Mouse (Mus musculus): Measurements from ENCODE around the gene Agbl4. TPM values are rescaled to one million over a fixed set of nuclear protein-coding genes. Genes with fewer than 3 reads are reported as not detected.
A peak's percentile ranks its signal among the peaks of the same experiment; 100 is the strongest.

The Agbl4 gene
- polyA plus RNA-seq, 1 experiment from 2014 or later, result 0.47 TPM

- Histone ChIP-seq H3K4me1 (ENCODE audit: control insufficient read depth, insufficient read depth, low read length) (no peaks in the 10 kb centered on the region), H3K9me3 (ENCODE audit: control insufficient read depth, low read length) (no peaks in the 10 kb centered on the region), H3K4me2 (ENCODE audit: low read depth, severe bottlenecking) (no peak overlapping the region), H3K27ac (replicated peaks; ENCODE audit: low read depth, low read length) (no peak overlapping the region), H3K27me3 (ENCODE audit: control insufficient read depth, insufficient read depth, low read length) (no peaks in the 10 kb centered on the region), H3K4me3 (ENCODE audit: low read depth, low read length) (no peak overlapping the region), H3K36me3 (ENCODE audit: control insufficient read depth, insufficient read depth, low read length) (no peaks in the 10 kb centered on the region), H3K9ac (ENCODE audit: low read length) (no peak overlapping the region)
- DNase-seq (ENCODE audit: low spot score) (peak; percentile 24), ATAC-seq (ENCODE audit: insufficient number of reproducible peaks, low FRiP score, low TSS enrichment, low read depth) (0 out of 2 replicates have a peak, but pooled peaks have one; percentile 35)
- WGBS, result 63% methylated on average over 1 of the region's 1 CpGs
These were observed 96.9 kb downstream of the Agbl4 start for GRCm38 (mm10) chr4:110494371-110494770.

GRCm38 (mm10) chr4:110529804-110530203, 132.3 kb downstream of the Agbl4 start:
- H3K27ac ChIP-seq (replicated peaks; ENCODE audit: low read depth, low read length), result no peak overlapping the region
- H3K4me2 ChIP-seq (ENCODE audit: low read depth, severe bottlenecking), result no peak overlapping the region
- no peak for DNase-seq (ENCODE audit: low spot score)
- no peaks in the 10 kb centered on the region for H3K36me3 ChIP-seq (ENCODE audit: control insufficient read depth, insufficient read depth, low read length)
- 79% methylated on average over 4 of the region's 4 CpGs for WGBS
- H3K4me1 ChIP-seq (ENCODE audit: control insufficient read depth, insufficient read depth, low read length), result no peaks in the 10 kb centered on the region
- no peaks in the 10 kb centered on the region for H3K27me3 ChIP-seq (ENCODE audit: control insufficient read depth, insufficient read depth, low read length)
- ATAC-seq (ENCODE audit: insufficient number of reproducible peaks, low FRiP score, low TSS enrichment, low read depth), result no peak
- H3K4me3 ChIP-seq (ENCODE audit: low read depth, low read length), result no peak overlapping the region
- H3K9ac ChIP-seq (ENCODE audit: low read length), result no peak overlapping the region
- no peaks in the 10 kb centered on the region for H3K9me3 ChIP-seq (ENCODE audit: control insufficient read depth, low read length)

- DNase-seq (ENCODE audit: low spot score) (no peak), ATAC-seq (ENCODE audit: insufficient number of reproducible peaks, low FRiP score, low TSS enrichment, low read depth) (no peak)
- H3K4me3 ChIP-seq (ENCODE audit: low read depth, low read length), result no peak overlapping the region
- H3K9me3 ChIP-seq (ENCODE audit: control insufficient read depth, low read length), result no peaks in the 10 kb centered on the region
- no peak overlapping the region for H3K27ac ChIP-seq (replicated peaks; ENCODE audit: low read depth, low read length)
- no peaks in the 10 kb centered on the region for H3K36me3 ChIP-seq (ENCODE audit: control insufficient read depth, insufficient read depth, low read length)
- no peaks in the 10 kb centered on the region for H3K27me3 ChIP-seq (ENCODE audit: control insufficient read depth, insufficient read depth, low read length)
- no peak overlapping the region for H3K4me2 ChIP-seq (ENCODE audit: low read depth, severe bottlenecking)
- no peak overlapping the region for H3K9ac ChIP-seq (ENCODE audit: low read length)
- 67% methylated on average over 3 of the region's 3 CpGs for WGBS
- H3K4me1 ChIP-seq (ENCODE audit: control insufficient read depth, insufficient read depth, low read length), result no peaks in the 10 kb centered on the region
These were observed 151.8 kb downstream of the Agbl4 start for GRCm38 (mm10) chr4:110549223-110549622.

- Histone ChIP-seq H3K4me2 (ENCODE audit: low read depth, severe bottlenecking) (no peak overlapping the region), H3K27ac (replicated peaks; ENCODE audit: low read depth, low read length) (no peak overlapping the region), H3K36me3 (ENCODE audit: control insufficient read depth, insufficient read depth, low read length) (no peaks in the 10 kb centered on the region), H3K9me3 (ENCODE audit: control insufficient read depth, low read length) (no peaks in the 10 kb centered on the region), H3K27me3 (ENCODE audit: control insufficient read depth, insufficient read depth, low read length) (no peaks in the 10 kb centered on the region), H3K4me1 (ENCODE audit: control insufficient read depth, insufficient read depth, low read length) (no peaks in the 10 kb centered on the region), H3K9ac (ENCODE audit: low read length) (no peak overlapping the region), H3K4me3 (ENCODE audit: low read depth, low read length) (no peak overlapping the region)
- WGBS, result 63% methylated on average over 4 of the region's 4 CpGs
- DNase-seq (ENCODE audit: low spot score) (no peak), ATAC-seq (ENCODE audit: insufficient number of reproducible peaks, low FRiP score, low TSS enrichment, low read depth) (no peak)
These were observed 200.3 kb downstream of the Agbl4 start for GRCm38 (mm10) chr4:110597726-110598283.

- no peaks in the 10 kb centered on the region for H3K27me3 ChIP-seq (ENCODE audit: control insufficient read depth, insufficient read depth, low read length)
- ATAC-seq (ENCODE audit: insufficient number of reproducible peaks, low FRiP score, low TSS enrichment, low read depth) (no peak), DNase-seq (ENCODE audit: low spot score) (no peak)
- H3K4me3 ChIP-seq (ENCODE audit: low read depth, low read length), result no peak overlapping the region
- no peaks in the 10 kb centered on the region for H3K36me3 ChIP-seq (ENCODE audit: control insufficient read depth, insufficient read depth, low read length)
- no peaks in the 10 kb centered on the region for H3K4me1 ChIP-seq (ENCODE audit: control insufficient read depth, insufficient read depth, low read length)
- no peak overlapping the region for H3K9ac ChIP-seq (ENCODE audit: low read length)
- no peaks in the 10 kb centered on the region for H3K9me3 ChIP-seq (ENCODE audit: control insufficient read depth, low read length)
- 91% methylated on average over 3 of the region's 3 CpGs for WGBS
- H3K27ac ChIP-seq (replicated peaks; ENCODE audit: low read depth, low read length), result no peak overlapping the region
- no peak overlapping the region for H3K4me2 ChIP-seq (ENCODE audit: low read depth, severe bottlenecking)
These were observed 244.0 kb downstream of the Agbl4 start for GRCm38 (mm10) chr4:110641417-110641816.

- 78% methylated on average over 2 of the region's 2 CpGs for WGBS
- Histone ChIP-seq H3K4me2 (ENCODE audit: low read depth, severe bottlenecking) (no peak overlapping the region), H3K36me3 (ENCODE audit: control insufficient read depth, insufficient read depth, low read length) (no peaks in the 10 kb centered on the region), H3K9ac (ENCODE audit: low read length) (no peak overlapping the region), H3K27me3 (ENCODE audit: control insufficient read depth, insufficient read depth, low read length) (no peaks in the 10 kb centered on the region), H3K27ac (replicated peaks; ENCODE audit: low read depth, low read length) (no peak overlapping the region), H3K4me3 (ENCODE audit: low read depth, low read length) (no peak overlapping the region), H3K9me3 (ENCODE audit: control insufficient read depth, low read length) (no peaks in the 10 kb centered on the region), H3K4me1 (ENCODE audit: control insufficient read depth, insufficient read depth, low read length) (no peaks in the 10 kb centered on the region)
- DNase-seq (ENCODE audit: low spot score) (no peak), ATAC-seq (ENCODE audit: insufficient number of reproducible peaks, low FRiP score, low TSS enrichment, low read depth) (no peak)
These were observed 265.5 kb downstream of the Agbl4 start for GRCm38 (mm10) chr4:110662940-110663339.

GRCm38 (mm10) chr4:110674121-110674520, 276.7 kb downstream of the Agbl4 start:
- no peak for DNase-seq (ENCODE audit: low spot score)
- WGBS, result 84% methylated on average over 1 of the region's 1 CpGs

GRCm38 (mm10) chr4:110735141-110735540, 337.7 kb downstream of the Agbl4 start:
- WGBS, result 94% methylated on average over 1 of the region's 1 CpGs

More at GRCm38 (mm10) chr4:110674121-110674520, 276.7 kb downstream of the Agbl4 start:
- Histone ChIP-seq H3K9ac (ENCODE audit: low read length) (no peak overlapping the region), H3K27me3 (ENCODE audit: control insufficient read depth, insufficient read depth, low read length) (no peaks in the 10 kb centered on the region), H3K4me1 (ENCODE audit: control insufficient read depth, insufficient read depth, low read length) (no peaks in the 10 kb centered on the region), H3K4me2 (ENCODE audit: low read depth, severe bottlenecking) (no peak overlapping the region), H3K9me3 (ENCODE audit: control insufficient read depth, low read length) (no peaks in the 10 kb centered on the region), H3K36me3 (ENCODE audit: control insufficient read depth, insufficient read depth, low read length) (no peaks in the 10 kb centered on the region), H3K27ac (replicated peaks; ENCODE audit: low read depth, low read length) (no peak overlapping the region), H3K4me3 (ENCODE audit: low read depth, low read length) (no peak overlapping the region)
- no peak for ATAC-seq (ENCODE audit: insufficient number of reproducible peaks, low FRiP score, low TSS enrichment, low read depth)

GRCm38 (mm10) chr4:110757941-110758340, 360.5 kb downstream of the Agbl4 start:
- Histone ChIP-seq H3K4me2 (ENCODE audit: low read depth, severe bottlenecking) (no peak overlapping the region), H3K9ac (ENCODE audit: low read length) (no peak overlapping the region), H3K4me1 (ENCODE audit: control insufficient read depth, insufficient read depth, low read length) (no peaks in the 10 kb centered on the region), H3K36me3 (ENCODE audit: control insufficient read depth, insufficient read depth, low read length) (no peaks in the 10 kb centered on the region), H3K27ac (replicated peaks; ENCODE audit: low read depth, low read length) (no peak overlapping the region), H3K4me3 (ENCODE audit: low read depth, low read length) (no peak overlapping the region), H3K9me3 (ENCODE audit: control insufficient read depth, low read length) (no peaks in the 10 kb centered on the region), H3K27me3 (ENCODE audit: control insufficient read depth, insufficient read depth, low read length) (no peaks in the 10 kb centered on the region)
- WGBS, result 86% methylated on average over 2 of the region's 2 CpGs
- no peak for ATAC-seq (ENCODE audit: insufficient number of reproducible peaks, low FRiP score, low TSS enrichment, low read depth)
- no peak for DNase-seq (ENCODE audit: low spot score)

More at GRCm38 (mm10) chr4:110735141-110735540, 337.7 kb downstream of the Agbl4 start:
- Histone ChIP-seq H3K36me3 (ENCODE audit: control insufficient read depth, insufficient read depth, low read length) (no peaks in the 10 kb centered on the region), H3K27me3 (ENCODE audit: control insufficient read depth, insufficient read depth, low read length) (no peaks in the 10 kb centered on the region), H3K4me2 (ENCODE audit: low read depth, severe bottlenecking) (no peak overlapping the region), H3K27ac (replicated peaks; ENCODE audit: low read depth, low read length) (no peak overlapping the region), H3K9me3 (ENCODE audit: control insufficient read depth, low read length) (no peaks in the 10 kb centered on the region), H3K4me3 (ENCODE audit: low read depth, low read length) (no peak overlapping the region), H3K4me1 (ENCODE audit: control insufficient read depth, insufficient read depth, low read length) (no peaks in the 10 kb centered on the region), H3K9ac (ENCODE audit: low read length) (no peak overlapping the region)
- no peak for ATAC-seq (ENCODE audit: insufficient number of reproducible peaks, low FRiP score, low TSS enrichment, low read depth)
- no peak for DNase-seq (ENCODE audit: low spot score)
